Mouse (Mus musculus): ENCODE measurements around the gene Etfrf1. TPM values are rescaled to one million over a fixed set of nuclear protein-coding genes. Genes with fewer than 3 reads are reported as not detected.

Gene Etfrf1
- polyA plus RNA-seq (2015; fragmentation: Illumina TruSeq; extraction: RNeasy Lipid Tissue Mini Kit (QIAGEN cat#74804); ENCODE audit: insufficient read depth, low read depth, low replicate concordance) = 5.4 TPM

DNA sequence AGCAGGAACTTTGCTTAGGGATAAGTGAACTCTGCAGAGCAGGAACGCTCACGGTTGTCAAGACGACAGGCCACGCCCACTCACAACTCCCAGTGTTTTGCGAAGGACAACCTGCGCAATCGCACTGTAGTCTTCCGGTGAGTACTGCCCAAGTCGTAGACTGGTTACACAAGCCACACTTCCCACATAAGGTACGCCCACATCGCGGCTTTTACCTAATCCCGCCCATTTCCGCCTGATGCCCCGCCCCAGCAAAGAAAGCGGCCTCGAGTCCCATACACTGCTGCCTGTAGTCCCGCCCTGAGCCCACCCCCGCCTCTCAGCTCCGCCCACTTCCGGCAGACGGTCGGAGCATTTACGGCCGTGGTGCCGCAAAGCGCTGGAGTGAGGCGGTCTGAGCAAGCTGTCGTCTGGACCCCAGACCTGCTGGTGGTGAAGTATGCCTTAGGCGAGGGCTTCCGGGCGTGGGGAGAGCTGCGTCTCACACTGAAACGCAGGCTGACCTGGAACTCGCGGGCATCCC lies at the start of gene Etfrf1, which contains the start of gene Casc1:
Gene Etfrf1, plus strand, starts transcription at position 319 of the 523 bp plus-strand sequence.
Gene Casc1, minus strand, starts transcription at position 190 of the 523 bp plus-strand sequence.

DNA sequence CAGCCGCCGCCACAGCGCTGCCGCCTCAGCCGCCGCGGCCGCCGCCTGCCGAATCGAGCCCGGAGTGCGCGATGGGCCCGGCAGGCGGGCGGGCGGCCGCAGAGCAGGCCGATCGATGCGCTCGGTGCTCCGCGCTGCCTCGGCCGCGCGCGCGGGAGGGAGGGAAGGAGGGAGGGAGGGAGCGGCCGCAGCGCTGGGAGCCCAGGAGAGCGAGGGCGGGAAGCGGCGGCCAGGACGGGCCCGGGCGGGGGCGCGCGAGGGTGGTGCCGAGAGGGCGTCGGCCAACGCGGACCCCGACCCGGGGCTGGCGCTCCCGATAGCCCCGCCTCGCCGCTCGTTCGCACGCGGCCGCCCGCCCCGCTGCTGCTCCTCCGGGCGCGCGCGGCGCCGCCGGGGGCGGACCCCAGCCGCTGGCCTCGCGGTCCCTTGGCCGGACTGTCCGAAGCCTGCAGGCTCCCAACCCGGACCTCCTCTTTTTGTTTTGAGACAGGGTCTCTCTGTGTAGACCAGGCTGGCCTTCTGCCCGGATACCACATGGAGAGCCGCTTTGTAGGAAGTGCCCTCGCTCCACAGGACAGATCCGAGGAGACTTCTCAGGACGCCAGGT lies 39.4 kb downstream of the Etfrf1 start, which contains the start of gene Kras:
Gene Kras, minus strand, starts transcription at position 55 of the 607 bp plus-strand sequence.

Other genes starting within 250 kb of the Etfrf1 start
- gene Bcat1, start 134.9 kb upstream of the Etfrf1 start, polyA plus RNA-seq (2015; fragmentation: Illumina TruSeq; extraction: RNeasy Lipid Tissue Mini Kit (QIAGEN cat#74804); ENCODE audit: insufficient read depth, low read depth, low replicate concordance) = 0.52 TPM
- gene Lrmp, start 95.5 kb upstream of the Etfrf1 start, polyA plus RNA-seq (2015; fragmentation: Illumina TruSeq; extraction: RNeasy Lipid Tissue Mini Kit (QIAGEN cat#74804); ENCODE audit: insufficient read depth, low read depth, low replicate concordance) = 15.2 TPM
- not detected for gene Casc1, start 129 bp upstream of the Etfrf1 start, polyA plus RNA-seq (2015; fragmentation: Illumina TruSeq; extraction: RNeasy Lipid Tissue Mini Kit (QIAGEN cat#74804); ENCODE audit: insufficient read depth, low read depth, low replicate concordance)
- gene Kras, start 39.1 kb downstream of the Etfrf1 start, polyA plus RNA-seq (2015; fragmentation: Illumina TruSeq; extraction: RNeasy Lipid Tissue Mini Kit (QIAGEN cat#74804); ENCODE audit: insufficient read depth, low read depth, low replicate concordance) = 8.3 TPM

All from pancreas, adult 10 weeks (tissue).